Mouse (Mus musculus) gastrocnemius, postnatal 25 days (tissue): ENCODE measurements around the gene Asf1b. TPM values are rescaled to one million over a fixed set of nuclear protein-coding genes. Genes with fewer than 3 reads are reported as not detected.
A peak's percentile ranks its signal among the peaks of the same experiment; 100 is the strongest.
"Not testable (repeated sequence)": the region's sequence is repeated elsewhere in the genome, so short reads cannot be mapped to it uniquely, and the experiment has no call there.

Experiments
- DNase-seq: peaks from one replicate; pipeline ENCODE4 v3.0.0; 2022
- total RNA-seq, 2 experiments: library from RNA; stranded (reverse); gene quantifications; 1 replicate in 1 of 2; 2 replicates in 1 of 2; pipeline ENCODE4 v1.2.3; 2021

Gene Asf1b
- total RNA-seq, 2 experiments from 2014 or later = 0.54 to 0.96 TPM

DNA sequence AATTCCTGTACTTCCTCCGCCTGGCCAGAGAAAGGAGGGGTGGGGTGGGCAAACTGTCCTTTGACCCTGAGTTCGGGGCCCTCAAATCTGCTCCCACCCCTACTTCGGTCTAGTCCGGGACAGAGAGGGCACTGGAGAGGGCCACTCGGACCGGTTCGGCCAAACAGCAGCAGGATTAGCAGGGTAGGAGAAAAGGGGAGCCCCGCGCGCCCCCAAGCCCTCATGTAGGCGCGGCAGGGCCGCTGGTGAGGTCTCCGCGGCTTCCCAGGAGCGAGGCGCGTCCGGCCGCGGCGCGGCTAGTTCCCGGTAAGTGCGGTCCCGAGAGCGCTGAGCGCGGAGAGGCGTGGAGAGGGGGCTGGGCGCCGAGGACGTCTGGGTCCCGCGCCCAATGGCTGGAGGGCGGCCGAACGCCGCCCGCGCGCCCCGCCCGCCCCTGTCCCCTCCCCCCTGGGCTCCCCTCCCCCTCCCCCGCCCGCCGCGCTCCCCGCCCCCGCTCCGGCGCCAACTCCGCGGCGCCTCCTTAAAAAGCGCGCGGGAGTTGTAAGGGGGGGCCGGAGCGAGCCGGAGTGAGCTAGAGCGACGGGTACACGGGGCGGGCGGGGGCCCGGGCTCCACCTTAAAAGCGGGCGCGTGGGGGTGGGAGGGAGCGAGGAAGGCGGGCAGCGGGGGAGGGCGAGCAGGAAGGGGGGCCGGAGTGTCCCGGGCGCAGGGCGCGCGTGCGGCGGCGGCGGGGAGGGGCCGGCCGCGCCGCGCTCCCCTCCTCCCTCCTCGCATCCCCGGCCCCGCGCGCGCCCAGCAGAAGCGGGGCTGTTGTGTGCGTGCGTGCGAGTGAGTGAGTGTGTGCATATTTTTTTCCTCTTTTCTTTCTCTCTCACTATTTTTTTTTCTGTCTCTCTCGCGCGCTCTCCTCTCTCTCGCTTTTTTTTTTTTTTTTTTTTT, 41.5 kb downstream of the Asf1b start:
- DNase-seq = peak; percentile 96

DNA sequence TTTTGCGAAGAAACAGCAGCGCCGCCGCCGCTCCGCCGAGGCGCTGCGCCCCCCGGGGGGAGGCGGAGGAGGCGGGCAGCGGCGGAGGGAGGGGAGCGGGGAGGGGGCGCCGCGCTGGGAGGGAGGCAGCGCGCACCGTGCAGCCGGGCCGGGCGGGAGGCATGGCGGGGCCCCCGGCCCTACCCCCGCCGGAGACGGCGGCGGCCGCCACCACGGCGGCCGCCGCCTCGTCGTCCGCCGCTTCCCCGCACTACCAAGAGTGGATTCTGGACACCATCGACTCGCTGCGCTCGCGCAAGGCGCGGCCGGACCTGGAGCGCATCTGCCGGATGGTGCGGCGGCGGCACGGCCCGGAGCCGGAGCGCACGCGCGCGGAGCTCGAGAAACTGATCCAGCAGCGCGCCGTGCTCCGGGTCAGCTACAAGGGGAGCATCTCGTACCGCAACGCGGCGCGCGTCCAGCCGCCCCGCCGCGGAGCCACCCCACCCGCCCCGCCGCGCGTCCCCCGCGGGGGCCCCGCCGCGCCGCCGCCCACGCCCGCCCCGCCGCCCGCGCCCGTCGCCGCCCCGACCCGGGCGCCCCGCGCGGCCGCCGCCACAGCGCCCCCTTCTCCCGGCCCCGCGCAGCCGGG, 42.3 kb downstream of the Asf1b start, which contains the start of gene Samd1:
Gene Samd1 (plus strand): TSS at position 162 of the 631 bp plus-strand sequence.
- DNase-seq = peak; percentile 57

DNA sequence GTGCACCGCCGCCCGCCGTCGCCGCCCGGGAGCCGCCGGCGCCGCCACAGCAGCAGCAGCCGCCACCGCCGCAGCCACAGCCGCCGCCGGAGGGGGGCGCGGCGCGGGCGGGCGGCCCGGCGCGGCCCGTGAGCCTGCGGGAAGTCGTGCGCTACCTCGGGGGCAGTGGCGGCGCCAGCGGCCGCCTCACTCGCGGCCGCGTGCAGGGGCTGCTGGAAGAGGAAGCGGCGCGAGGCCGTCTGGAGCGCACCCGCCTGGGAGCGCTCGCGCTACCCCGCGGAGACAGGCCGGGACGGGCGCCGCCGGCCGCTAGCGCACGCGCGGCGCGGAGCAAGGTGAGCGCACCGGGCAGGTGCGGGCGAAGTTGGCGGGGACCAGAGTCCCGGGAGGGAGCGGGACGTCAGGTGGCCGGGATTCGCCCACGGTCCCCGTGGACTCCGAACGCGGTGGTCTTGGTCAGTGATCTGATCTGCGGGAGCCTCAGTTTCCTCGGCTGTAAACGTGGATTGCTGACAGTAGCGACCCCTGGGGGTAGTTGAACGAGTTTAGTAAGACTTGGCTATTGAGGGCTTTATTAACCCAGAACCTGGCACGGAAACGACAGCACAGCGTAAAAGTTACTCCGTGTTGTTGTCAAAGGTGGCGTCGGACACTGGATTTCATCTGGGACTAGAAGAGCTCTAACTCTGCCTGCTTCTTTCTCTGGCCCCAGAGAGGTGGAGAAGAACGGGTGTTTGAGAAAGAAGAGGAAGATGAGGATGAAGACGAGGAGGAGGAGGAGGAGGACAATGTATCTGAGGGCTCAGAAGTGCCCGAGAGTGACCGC, 43.1 kb downstream of the Asf1b start:
- DNase-seq = peak; percentile 53

DNA sequence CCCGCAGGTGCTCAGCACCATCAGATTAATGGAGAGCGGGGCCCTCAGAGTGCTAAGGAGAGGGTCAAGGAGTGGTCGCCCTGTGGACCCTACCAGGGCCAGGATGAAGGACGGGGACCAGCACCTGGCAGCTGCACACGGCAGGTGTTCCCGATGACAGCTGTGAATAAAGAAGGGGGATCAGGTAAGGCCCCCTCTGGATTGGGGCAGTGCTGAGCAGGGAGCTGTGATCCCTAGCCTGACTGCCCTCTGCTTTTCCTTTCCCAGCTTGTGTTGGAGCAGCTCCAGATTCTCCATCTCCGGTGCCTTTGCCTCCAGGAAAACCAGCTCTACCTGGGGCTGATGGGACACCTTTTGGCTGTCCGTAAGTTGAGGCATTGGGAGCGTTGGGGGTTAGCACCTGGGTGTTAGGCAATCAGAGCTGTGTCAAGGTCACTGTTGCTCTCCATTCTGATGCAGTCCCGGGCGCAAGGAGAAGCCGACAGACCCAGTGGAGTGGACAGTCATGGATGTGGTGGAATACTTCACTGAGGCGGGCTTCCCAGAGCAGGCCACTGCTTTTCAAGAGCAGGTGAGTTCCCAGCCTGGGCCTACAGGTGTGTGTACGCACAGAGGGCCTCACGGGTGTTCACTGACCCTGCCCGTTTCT, 43.9 kb downstream of the Asf1b start:
- DNase-seq = no peak

DNA sequence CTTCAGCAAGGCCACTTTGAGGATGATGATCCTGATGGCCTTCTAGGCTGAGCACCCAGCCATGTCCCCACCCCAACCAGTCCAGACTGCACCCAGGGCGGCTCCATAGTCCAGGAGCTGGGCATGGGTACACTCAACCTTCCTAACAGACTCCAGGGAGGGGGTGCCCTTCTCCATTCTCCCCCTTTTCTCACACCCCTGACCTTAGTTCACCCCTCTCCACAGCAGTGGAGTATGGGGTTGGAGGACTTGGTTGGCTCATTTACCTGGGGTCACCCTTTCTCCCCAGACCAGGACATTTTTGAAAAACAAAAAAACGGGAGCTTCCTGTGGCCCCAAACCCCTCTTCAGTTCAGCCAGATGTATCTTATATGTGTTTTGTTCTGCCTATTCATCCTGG, 44.5 kb downstream of the Asf1b start:
- DNase-seq = no peak

DNA sequence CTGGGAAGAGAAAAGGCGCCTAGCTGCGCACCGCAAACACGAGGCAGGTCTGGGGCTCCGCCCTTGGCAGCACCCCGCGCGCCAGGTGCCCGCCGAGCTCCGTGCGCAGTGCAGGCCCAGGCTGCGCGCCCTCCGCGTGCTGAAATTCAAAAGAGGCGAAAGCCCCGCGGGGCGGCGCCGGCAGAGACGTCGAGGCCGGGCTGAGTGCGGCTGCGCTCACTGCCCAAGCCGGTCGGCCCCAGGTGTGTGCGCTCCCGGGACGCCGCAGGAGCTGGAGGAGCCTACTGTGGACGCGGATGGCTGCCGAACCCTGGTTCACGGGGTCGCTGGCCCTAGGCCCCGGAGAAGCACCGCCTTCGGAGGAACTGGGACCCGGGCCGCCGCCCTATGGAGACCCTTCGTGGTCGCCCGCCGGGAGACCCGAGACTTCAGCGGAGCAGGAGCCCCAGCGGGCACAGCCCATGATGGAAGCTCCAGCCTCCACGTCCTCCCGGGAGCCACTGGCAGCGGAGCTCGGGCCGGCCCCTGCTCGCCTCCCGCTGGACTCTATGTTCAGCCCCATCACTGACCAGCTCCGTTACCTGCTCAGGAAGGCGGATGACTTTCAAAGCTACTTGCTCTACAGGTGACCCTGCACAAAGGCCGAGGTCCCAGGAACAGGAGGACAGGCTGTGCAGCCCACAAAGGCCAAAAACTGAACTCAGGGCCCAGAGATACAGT, 46.1 kb downstream of the Asf1b start, which contains the start of gene 1700067K01Rik:
Gene 1700067K01Rik (plus strand): TSS at position 222 of the 720 bp plus-strand sequence.
- DNase-seq = no peak

DNA sequence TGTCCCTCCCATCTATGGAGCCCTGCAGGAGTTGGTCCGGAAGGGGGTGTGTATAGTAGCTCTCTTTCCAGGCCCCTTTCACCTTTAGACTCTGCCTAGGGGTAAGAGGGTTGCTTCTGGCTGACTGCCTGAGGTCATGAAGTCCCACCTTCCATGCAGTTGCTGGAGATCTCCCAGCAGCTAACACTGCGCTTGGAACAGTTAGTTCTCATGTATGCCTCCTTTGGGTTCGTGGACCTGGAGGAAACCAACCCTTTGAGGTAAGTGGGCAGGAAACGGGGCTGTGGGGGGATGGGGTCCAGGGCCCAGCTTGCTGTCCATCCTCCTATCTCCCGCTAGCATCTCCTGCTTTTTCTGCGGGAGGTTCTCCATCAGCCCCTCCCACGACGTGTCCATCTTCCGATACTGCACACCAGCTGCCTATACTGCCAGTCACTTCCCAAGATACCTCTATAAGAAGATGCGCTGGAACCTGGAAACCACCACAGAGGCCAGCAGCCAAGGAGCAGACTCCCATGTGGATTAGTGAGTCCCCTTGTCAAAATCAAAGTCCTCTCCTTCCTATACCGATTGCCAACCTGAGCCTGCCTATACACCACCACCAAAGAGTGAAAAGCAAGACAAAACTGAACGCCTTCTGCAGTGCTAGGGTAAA, 47.8 kb downstream of the Asf1b start:
- no peak for DNase-seq

DNA sequence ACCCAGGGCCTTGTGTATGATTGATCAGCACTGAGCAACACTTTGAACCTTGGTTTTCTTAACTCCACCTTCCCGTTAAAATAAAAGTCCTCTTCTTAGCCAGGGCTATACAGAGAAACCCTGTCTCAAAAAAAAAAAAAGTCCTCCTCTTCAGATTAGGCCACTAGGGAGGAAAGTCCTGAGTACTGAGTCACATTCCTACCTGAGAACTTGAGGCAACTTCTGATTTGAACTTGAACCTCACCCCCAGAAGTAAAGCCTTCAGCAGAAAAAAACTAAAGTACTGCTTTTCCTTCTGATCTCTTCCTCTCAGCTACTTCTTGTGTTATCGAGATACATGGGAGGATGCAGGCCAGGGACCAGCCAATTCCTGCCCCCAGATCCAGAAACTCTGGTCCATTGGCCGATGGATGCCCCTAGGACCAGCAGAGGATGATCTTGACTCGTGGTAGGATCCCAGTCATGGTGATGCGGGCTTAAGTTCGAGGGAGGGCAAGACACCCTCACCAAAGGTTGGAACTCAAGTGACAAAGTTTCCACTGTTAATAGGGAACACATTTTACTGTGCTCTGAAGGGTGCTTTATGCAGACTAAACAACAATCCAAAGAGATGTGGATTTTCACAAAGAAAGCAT, 48.4 kb downstream of the Asf1b start:
- no peak for DNase-seq

DNA sequence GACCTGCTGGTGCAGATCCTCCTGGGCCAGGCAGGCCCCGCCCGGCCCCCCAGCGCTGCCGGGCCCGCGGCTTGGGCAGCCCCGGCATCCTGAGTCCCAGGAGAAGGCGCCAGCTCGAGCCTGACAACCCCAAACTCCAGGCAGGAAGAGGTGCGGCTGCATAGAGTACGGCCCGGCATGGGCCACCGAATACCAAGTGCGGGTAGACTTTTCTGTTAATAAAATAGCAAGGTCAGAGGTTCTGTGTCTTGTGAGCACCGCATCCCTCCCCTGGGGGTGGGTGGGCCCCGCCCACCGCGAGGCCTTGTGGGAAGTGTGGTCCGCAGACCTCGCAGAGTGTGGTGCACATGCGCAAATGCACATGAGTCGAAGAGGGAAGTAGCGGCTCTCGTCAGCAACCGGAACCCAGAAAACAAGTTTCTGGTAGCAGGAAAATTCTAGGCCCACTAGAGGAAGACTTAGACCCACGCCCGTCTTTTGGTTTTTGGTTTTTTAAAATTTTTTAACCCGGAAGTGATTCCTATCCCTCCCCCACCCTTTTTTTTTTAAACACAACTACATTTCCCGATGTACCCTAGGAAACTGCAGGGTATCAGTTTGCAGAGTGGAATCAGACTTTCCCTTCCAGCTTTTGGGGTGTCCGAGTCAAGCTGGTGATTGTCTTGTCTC, 49.4 kb downstream of the Asf1b start:
- DNase-seq = peak; percentile 96

DNA sequence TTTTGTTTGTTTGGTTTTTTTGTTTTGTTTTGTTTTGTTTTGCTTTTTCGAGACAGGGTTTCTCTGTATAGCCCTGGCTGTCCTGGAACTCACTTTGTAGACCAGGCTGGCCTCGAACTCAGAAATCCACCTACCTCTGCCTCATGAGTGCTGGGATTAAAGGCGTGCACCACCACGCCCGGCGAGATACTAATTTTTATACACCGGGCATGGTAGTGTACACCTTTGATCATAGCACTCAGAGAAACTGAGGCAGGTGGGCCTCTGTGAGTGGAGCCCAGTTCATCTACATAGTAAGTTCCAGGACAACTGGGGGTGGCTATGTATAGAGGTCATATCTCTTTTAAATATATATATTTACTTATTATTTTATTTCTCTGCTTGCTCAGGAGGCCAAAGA, 50.2 kb downstream of the Asf1b start:
- not testable (repeated sequence) for DNase-seq

DNA sequence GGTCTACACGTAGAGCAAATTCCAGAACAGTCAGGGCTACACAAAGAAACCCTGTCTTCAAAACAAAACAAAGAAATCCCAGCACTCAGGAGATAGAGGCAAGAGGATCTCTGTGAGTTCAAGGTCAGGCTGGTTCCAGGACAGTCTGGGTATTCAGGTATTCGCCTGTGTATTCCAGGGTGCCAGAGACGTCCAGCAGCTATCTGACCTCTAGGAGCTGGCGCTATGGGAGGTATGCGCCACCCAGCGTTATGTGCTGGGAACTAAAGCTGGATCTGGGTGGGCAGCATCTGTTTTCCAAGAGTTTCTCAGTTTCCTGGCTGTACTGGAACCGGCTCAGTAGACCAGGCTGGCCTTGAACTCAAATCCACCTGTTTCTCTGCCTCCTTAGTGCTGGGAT, 53.1 kb downstream of the Asf1b start:
- DNase-seq = no peak

DNA sequence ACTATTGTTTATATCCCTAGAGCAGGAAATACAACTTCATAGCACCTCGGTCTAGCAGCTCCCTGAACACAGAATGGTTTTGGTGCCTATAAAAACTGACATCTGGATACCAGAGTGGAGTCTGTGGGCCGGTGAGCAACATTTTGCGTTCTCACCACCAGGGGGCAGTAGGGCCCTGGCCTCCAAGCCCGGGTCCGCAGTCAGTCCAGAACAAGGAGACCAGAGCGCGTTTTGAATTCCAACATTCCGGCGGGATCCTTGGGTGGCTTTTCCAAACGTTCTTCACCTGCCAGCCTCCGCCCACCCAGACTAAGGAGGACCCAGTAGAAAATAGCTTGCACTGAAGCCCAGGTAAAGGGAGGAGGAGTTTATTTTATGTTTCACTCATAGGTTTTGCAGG, 54.6 kb downstream of the Asf1b start:
- peak; percentile 79 for DNase-seq

DNA sequence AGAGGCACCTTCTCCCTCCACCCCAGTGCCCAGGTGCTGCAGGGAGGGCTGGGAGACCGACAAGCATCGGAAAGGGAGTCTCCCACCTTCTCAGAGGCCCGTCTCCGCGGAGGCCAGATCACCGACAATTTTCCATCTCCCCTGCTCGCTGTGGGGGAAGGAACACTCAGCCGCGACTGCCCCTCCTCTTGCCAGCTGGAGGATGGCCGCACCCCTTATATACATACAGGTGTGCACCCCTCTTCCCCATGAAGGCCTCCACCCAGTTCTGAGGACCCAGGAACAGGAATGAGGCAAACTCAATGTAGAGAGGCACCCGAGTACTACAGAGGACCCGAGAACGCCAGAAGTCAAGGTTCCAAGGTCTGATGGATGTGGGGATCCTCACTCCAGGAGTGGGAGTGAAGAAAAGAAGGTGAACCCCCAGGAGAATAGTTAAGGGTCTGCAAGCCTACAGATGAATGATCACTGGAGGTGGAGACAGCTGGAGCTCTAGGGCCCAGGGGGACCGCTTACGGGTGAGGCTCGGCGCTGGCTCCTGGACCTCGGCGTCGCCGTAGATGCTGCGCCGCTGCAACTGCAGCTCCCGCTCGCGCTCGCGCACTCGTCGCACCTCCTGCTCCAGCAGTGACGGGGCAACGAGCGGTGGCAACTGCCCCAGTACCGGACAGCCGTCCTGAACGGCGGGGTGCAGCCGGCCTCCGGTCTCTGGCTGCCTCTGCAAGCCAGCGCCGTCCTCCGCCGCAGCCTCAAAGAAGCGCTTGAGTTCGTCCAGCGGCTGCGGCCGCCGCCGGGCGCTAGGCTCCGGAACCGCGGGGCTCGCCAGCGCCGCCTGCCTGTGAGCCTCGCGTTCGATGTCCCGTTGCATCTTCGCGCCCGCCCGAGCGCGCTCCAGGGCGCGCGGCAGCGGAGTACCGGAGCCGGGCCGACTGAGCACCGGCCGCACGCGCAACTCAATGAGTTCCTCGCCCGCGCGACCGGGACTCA, 55.6 kb downstream of the Asf1b start:
- DNase-seq = peak; percentile 72

DNA sequence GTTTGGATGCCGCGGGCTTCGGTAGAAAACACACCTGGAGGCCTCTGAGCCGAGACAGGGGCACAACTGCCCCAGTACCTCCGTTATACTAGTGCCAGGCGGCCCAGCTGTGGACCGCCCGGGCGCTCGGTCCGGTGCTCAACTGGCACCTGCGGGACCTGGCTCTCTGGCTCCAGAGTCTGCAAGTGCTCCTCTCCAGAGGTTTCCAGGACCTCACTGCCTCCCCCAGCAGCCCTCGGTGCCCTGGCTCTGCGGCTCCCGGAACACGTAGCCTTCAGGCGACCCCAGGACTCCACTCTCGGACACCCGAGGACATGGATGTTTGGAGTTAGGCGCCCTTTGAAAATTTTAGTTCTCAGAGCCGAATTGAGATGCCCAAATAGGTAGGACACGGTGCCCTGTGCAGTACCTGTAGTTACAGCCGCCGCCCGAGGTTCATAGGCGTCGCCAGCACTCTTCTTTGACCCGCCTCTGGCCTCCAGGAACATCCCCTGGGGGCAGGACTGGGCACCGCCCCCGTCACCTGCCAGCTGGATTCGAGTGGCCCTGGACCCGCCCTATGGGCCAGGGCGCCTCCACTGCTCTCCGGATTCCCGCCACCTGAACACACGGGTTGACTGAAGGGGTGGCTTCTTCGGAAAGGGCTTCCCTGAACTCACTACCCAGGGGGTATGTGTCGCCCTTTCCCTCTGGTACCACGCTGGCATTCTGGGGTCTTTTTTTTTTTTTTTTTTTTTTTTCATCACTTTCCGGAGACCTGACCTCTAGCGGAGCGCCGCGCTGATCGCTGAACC, 56.6 kb downstream of the Asf1b start, which contains the start of gene 2210011C24Rik:
Gene 2210011C24Rik (minus strand): TSS at position 467 of the 794 bp plus-strand sequence.
- peak; percentile 46 for DNase-seq

DNA sequence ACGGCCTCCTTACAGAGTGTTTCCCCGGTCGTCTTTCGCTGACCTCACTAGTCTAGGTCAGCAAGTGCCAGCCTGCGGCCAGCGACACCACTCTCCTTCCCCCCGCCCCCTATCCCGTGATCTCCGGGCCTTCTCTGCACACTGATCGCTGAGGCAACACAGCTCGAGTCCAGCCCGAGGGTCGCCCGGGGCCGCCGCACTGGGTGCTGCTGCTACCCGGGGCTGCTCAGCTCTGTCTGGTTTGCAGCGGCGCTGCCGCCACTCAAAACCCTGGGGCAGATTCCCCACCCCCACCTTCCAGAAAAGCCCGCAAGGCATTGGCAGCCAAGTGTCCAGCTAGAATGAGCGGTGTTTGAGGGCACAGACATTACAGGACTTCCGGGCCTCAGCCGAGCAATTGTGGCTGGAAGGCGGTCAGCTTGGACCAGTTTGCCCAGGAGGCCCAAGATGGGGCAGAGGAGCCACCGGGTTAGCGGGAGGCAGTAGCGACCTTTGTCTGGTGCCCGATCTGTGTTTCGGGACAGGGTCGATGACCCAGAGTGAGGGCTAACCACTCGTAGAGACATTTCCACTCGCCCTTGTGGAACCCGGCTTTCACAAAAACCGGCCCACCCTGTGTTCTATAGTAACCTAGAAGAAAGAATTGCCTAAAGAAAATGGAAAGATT, 57.3 kb downstream of the Asf1b start:
- peak; percentile 50 for DNase-seq

DNA sequence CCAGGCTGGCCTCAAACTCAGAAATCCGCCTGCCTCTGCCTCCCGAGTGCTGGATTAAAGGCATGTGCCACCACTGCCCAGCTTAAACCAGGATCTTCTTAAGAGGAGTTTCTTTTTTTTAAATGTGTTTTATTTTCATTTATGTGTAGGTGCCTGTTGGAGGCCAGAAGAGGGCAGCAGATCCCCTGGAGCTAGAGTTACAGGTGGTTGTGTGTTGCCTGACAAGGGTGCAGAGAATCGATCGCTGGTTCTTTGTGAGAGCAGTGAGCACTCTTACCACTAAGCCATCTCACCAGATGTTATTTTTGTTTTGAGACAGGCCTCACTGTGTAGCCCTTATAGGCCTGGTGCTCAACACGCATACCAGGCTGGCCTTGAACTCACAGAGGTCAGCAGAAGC, 60.5 kb downstream of the Asf1b start:
- no peak for DNase-seq

DNA sequence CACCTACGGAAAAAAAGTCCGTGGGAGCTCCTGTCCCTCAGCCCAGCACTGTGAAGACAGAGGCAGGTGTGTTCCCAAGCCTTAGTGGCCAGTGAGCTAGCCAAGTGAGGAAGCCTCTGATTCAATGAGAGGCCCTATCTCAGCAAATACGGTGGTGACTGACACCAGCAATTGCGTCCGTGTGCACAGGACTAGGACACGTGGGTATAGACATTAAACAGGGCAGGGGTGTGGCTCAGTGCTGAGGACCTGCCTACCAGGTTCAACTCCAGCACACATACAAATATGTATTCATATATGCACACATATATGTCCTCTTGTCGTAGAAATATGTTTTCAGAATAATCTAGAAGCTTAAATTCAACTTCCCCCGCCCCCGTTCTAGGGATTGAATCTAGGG, 64.4 kb downstream of the Asf1b start:
- DNase-seq = no peak
